Mouse (Mus musculus) kidney, embryonic 14.5 days (tissue): ENCODE results near the gene Bricd5. TPM values are rescaled to one million over a fixed set of nuclear protein-coding genes. Genes with fewer than 3 reads are reported as not detected.

Source experiments
- ATAC-seq: fragments of 200-750 bp; cut with Nextera tagmentation; 2 replicates; pipeline ENCODE4 v1.8.0; 2017; ENCODE audit warnings: moderate number of reproducible peaks, mild to moderate bottlenecking, moderate TSS enrichment, moderate library complexity; ENCODE audit not compliant: low FRiP score, low TSS enrichment
- H3K27ac ChIP-seq: fragments of 300-500 bp; sonication (generic); 2 replicates; pipeline ENCODE4 v1.5.1; 2014; ENCODE audit warnings: low read depth, mild to moderate bottlenecking, low read length, moderate library complexity, mixed read lengths
- H3K27me3 ChIP-seq: fragments of 300-500 bp; sonication (generic); 2 replicates; pipeline ENCODE4 v1.6.1; 2014; ENCODE audit warnings: mild to moderate bottlenecking, low read length; ENCODE audit not compliant: control insufficient read depth, insufficient read depth
- H3K36me3 ChIP-seq: fragments of 300-500 bp; sonication (generic); 2 replicates; pipeline ENCODE4 v1.6.1; 2014; ENCODE audit warnings: low read length, mixed read lengths; ENCODE audit not compliant: control insufficient read depth, insufficient read depth
- H3K4me1 ChIP-seq: fragments of 300-500 bp; sonication (generic); 2 replicates; pipeline ENCODE4 v1.6.1; 2014; ENCODE audit warnings: low read length, mixed read lengths; ENCODE audit not compliant: control insufficient read depth, insufficient read depth
- H3K4me2 ChIP-seq: fragments of 300-500 bp; sonication (generic); replicated peaks from 2 replicates; pipeline ENCODE4 v1.6.1; 2014; ENCODE audit warnings: low read depth, mild to moderate bottlenecking, low read length
- H3K4me3 ChIP-seq: fragments of 300-500 bp; sonication (generic); 2 replicates; pipeline ENCODE4 v1.5.1; 2014; ENCODE audit warnings: mild to moderate bottlenecking, low read length
- H3K9ac ChIP-seq: fragments of 300-500 bp; sonication (generic); 2 replicates; pipeline ENCODE4 v1.6.1; 2014; ENCODE audit warnings: low read depth, mild to moderate bottlenecking, low read length, moderate library complexity
- H3K9me3 ChIP-seq: fragments of 300-500 bp; sonication (generic); 2 replicates; pipeline ENCODE4 v1.6.1; 2016; ENCODE audit warnings: low read length; ENCODE audit not compliant: control insufficient read depth
- WGBS: fragments of 180-500 bp; shearing (Covaris S2); extraction: QIAGEN DNeasy Blood & Tissue Kit; methylation state at CpG from one replicate; pipeline ENCODE4 v1.1.7; 2014; 5-methylcytosine and 5-hydroxymethylcytosine counted together
- polyA plus RNA-seq: library from polyadenylated mRNA; unstranded; fragments of >200 nt; fragmentation: Nextera tagmentation; extraction: Ambion mirVana; gene quantifications from 2 replicates; pipeline ENCODE4 v1.2.1, GENCODE M21; 2014

The Bricd5 gene
- polyA plus RNA-seq, 1 experiment from 2014 or later, result 1.6 TPM

DNA sequence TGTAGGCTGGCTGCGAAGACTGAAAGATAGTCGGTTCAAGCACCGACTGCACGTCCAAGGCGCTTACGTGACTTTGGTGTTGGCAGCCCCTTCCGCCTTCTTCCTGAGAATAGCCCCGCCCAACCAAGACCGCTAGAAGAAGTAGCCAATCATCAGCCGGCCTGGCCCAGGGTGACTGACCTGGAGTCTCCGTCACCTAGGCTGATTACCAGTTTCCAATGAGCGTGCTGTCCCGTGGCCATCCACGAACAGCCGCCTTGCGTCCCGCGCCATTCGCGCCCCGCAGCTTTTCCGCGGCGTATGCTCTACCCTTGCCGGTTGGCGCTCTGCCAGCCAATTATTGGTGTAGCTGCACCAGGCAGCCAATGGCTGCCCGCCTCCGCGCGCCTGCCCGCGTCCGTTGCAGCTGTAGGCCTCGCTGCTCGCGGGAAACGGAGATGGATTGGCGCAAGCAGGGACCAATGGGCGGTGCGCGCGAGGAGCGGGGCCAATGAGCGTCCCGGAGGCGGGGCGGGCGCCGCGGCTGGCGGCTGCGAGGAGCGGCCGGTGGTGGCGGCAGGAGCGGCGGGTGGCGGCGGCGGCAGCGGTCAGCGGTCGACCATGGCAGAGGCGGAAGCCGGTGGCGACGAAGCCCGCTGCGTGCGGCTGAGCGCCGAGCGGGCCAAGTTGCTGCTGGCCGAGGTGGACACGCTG, 3.6 kb upstream of the Bricd5 start, which contains the start of the genes E4f1 and Pgp:
E4f1 (minus strand) TSS at position 404 of the 693 bp plus-strand sequence.
Pgp (plus strand) TSS at position 483 of the 693 bp plus-strand sequence.
- H3K4me2 ChIP-seq, result peak within 1 kb of the TSS; percentile 98
- H3K4me3 ChIP-seq, result peak within 1 kb of the TSS; percentile 86
- no peaks in the 10 kb centered on the region for H3K27me3 ChIP-seq
- peak within 1 kb of the TSS; percentile 73; the same call in 1 of the 2 replicates for H3K27ac ChIP-seq
- ATAC-seq, result peak; percentile 96
- peaks cover 15% of the 10 kb centered on the region for H3K36me3 ChIP-seq
- H3K9ac ChIP-seq, result peak within 1 kb of the TSS; percentile 81
- under 1% methylated on average over 49 of the region's 75 CpGs for WGBS
- no peaks in the 10 kb centered on the region for H3K9me3 ChIP-seq
- peaks cover 35% of the 10 kb centered on the region for H3K4me1 ChIP-seq

DNA sequence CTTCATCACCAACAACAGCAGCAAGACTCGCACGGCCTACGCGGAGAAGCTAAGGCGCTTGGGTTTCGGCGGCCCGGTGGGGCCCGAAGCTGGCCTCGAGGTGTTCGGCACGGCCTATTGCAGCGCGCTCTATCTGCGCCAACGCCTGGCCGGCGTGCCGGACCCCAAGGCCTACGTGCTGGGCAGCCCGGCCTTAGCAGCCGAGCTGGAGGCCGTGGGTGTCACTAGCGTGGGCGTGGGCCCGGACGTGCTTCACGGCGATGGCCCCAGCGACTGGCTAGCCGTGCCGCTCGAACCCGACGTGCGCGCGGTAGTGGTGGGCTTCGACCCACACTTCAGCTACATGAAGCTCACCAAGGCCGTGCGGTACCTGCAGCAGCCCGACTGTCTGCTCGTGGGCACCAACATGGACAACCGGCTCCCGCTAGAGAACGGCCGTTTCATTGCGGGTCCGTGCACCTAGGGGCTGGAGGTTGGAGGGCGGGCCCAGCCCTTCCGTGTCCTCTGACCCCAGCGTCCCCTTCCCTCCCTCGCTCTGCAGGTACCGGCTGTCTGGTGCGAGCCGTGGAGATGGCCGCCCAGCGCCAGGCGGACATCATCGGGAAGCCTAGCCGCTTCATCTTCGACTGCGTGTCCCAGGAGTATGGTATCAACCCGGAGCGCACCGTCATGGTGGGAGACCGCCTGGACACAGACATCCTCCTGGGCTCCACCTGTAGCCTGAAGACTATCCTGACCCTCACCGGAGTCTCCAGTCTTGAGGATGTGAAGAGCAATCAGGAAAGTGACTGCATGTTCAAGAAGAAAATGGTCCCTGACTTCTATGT, 2.8 kb upstream of the Bricd5 start:
- H3K27ac ChIP-seq, result peak overlapping the region; percentile 73; the same call in 1 of the 2 replicates
- peak overlapping the region; percentile 86 for H3K4me3 ChIP-seq
- peak; percentile 2; the same call in 1 of the 2 replicates for ATAC-seq
- peak overlapping the region; percentile 81 for H3K9ac ChIP-seq
- peak overlapping the region; percentile 98 for H3K4me2 ChIP-seq
- no peaks in the 10 kb centered on the region for H3K27me3 ChIP-seq
- H3K4me1 ChIP-seq, result peaks cover 35% of the 10 kb centered on the region
- H3K36me3 ChIP-seq, result peaks cover 24% of the 10 kb centered on the region
- 2% methylated on average over 66 of the region's 68 CpGs for WGBS
- H3K9me3 ChIP-seq, result no peaks in the 10 kb centered on the region

DNA sequence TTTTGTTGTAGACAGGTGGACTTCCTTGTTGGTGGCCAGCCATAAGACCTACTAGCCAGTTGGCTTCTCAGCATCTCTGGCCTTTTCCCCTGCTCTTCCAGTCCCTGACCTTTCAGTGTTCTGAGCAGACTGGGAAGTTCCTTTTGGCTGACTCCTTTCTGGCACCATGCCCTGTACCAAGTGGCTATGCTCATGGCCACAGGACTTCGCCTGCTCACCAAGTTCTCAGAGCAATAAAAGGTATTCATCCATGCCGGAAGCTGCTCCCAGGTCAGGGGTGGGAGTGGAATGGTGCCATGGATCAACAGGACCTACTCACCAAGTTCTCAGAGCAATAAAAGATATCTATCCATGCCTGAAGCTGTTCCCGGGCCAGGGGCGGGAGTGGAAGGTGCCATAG, 1.2 kb upstream of the Bricd5 start:
- Histone ChIP-seq H3K27ac (peak overlapping the region; percentile 18; the same call in 1 of the 2 replicates), H3K36me3 (peaks cover 38% of the 10 kb centered on the region), H3K27me3 (no peaks in the 10 kb centered on the region), H3K4me2 (peak overlapping the region; percentile 98; the same call in 1 of the 2 replicates), H3K9me3 (no peaks in the 10 kb centered on the region), H3K9ac (peak overlapping the region; percentile 81; the same call in 1 of the 2 replicates), H3K4me3 (no peak overlapping the region), H3K4me1 (peaks cover 36% of the 10 kb centered on the region)
- ATAC-seq, result peak; percentile 13; the same call in 1 of the 2 replicates
- 30% methylated on average over 4 of the region's 4 CpGs for WGBS

DNA sequence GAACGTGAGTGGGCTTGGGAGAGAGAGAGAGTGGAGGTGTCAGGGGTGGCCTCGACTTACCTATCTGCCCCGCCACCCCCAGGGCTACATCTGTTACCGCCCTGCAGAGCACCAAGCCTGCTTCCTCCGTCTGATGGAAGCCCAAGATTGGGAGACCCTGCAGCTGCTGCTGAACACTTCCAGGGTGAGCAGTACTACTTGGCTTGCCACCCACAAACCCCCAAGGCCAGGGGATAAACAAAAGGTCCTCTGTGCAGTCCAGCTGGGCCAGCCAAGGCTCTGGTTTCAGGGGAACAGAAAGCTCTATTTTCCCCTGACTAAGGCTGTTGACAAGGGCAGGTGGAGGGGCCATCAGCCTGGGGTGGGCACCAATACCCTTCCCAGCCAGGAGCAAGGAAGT, 873 bp downstream of the Bricd5 start:
- no peak for ATAC-seq
- no peaks in the 10 kb centered on the region for H3K9me3 ChIP-seq
- WGBS, result 80% methylated on average over 5 of the region's 5 CpGs
- peaks cover 38% of the 10 kb centered on the region for H3K36me3 ChIP-seq
- H3K4me1 ChIP-seq, result peaks cover 45% of the 10 kb centered on the region
- H3K4me3 ChIP-seq, result no peak overlapping the region
- H3K4me2 ChIP-seq, result no peak overlapping the region
- no peak overlapping the region for H3K9ac ChIP-seq
- no peak overlapping the region for H3K27ac ChIP-seq
- H3K27me3 ChIP-seq, result no peaks in the 10 kb centered on the region

DNA sequence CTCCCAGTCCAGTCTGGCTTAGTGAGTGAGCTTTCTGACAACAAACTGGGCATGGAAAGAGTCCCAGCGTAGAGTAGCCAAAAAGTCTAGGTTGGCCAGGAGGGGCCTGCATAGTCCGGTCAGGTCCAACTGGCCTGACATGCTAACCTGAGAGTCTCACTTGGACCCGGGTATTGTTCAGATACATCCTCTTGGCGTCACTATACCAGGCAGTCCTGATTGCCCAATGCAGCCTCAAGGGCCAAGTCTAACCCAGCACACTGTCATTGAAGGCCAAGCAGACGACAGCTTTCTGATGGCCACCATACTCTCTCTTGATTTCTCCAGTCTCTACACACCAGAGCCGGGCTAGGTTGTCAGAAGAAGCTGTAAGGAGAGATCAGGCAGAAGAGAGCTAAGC, 1.9 kb downstream of the Bricd5 start:
- no peaks in the 10 kb centered on the region for H3K9me3 ChIP-seq
- peaks cover 38% of the 10 kb centered on the region for H3K36me3 ChIP-seq
- H3K27ac ChIP-seq, result no peak overlapping the region
- no peak overlapping the region for H3K9ac ChIP-seq
- WGBS, result 92% methylated on average over 6 of the region's 6 CpGs
- H3K4me3 ChIP-seq, result no peak overlapping the region
- H3K4me2 ChIP-seq, result no peak overlapping the region
- H3K4me1 ChIP-seq, result peaks cover 45% of the 10 kb centered on the region
- ATAC-seq, result no peak
- H3K27me3 ChIP-seq, result no peaks in the 10 kb centered on the region

DNA sequence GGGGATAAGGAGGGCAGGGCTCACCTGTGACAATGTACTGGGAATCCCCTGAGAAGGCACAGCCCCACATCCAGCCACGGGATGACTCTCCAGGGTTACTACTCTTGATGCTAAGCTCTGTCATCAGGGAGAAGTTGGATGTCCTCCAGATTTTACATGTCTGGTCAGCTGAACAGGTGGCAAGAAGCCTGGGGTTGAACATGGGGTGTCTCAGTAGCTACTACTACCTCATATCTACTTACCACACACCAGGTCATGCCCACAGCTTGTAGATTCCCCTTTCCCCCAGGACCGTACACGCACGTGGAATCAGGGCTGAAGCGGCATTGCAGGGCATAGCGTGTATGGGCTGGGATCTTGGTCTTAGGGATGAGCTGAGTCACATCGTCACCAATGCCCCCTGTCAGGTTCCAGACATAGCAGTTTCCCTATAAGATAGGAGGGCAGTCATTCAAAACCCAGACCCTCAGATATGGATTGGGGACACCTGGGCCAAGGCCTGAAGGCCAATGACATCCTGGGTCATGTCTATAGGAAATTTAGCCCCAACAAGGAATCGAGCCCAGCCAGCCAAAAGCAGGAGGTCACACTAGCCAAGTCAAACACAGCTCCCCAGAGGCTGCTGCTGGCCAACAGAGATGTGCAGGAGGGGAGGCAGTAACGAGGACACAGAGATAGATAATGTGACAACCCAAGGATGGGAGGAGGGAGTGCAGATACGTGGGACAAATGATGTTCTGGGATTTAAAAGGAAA, 2.5 kb downstream of the Bricd5 start:
- 92% methylated on average over 10 of the region's 10 CpGs for WGBS
- Histone ChIP-seq H3K4me3 (no peak overlapping the region), H3K9me3 (no peaks in the 10 kb centered on the region), H3K27ac (no peak overlapping the region), H3K4me1 (peaks cover 42% of the 10 kb centered on the region), H3K36me3 (peaks cover 38% of the 10 kb centered on the region), H3K9ac (no peak overlapping the region), H3K4me2 (no peak overlapping the region), H3K27me3 (no peaks in the 10 kb centered on the region)
- no peak for ATAC-seq

DNA sequence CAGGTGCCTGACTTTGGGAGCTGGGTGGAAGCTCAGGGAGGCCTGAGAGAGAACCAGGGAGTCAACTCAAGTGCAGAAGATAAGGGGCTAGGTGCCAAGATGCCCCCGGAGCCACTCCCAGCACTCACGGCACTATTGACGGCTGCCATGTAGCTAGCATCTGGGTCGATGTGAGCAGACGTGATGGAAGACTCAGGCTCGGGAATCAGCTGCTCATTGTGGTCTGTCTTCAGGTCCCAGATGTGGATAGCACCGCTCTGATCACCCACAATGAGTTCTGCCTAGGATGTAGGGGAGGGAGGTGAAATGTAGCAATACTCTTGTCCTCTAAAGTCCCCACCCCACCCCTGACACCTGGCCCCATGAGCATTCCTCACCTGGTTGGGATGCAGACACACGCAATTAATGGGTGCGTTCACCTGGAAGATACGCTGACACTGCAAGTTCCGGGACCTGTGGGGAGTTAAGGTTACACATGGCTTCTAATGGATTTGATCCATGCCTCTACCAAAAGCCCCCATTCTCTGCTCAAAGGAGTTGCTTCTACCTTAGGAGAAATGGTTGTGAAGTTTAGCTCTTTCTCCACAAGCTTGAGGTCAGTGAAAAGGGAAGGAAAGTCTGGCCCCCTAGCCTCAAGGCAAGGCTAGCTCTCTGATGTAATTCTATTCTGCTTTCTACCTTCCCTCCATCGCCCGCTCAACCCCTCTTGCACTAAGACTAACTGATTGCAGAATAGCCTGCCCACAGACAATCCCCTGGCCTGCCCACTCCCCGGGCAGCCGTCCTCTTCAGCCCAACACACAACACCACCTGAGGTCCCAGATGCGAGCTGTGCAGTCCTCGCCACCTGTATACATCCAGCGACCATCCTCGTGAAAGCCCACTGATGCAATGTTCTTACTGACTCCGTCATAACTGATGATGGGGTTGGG, 3.6 kb downstream of the Bricd5 start:
- Histone ChIP-seq H3K9ac (peak overlapping the region; percentile 81; the same call in 1 of the 2 replicates), H3K27ac (no peak overlapping the region), H3K9me3 (no peaks in the 10 kb centered on the region), H3K36me3 (peaks cover 38% of the 10 kb centered on the region), H3K4me3 (peak overlapping the region; percentile 75; the same call in 1 of the 2 replicates), H3K4me1 (peaks cover 31% of the 10 kb centered on the region), H3K4me2 (peak overlapping the region; percentile 64; the same call in 1 of the 2 replicates), H3K27me3 (no peaks in the 10 kb centered on the region)
- no peak for ATAC-seq
- 91% methylated on average over 20 of the region's 20 CpGs for WGBS
